Mouse (Mus musculus): ENCODE results near the gene Smyd3. TPM values are rescaled to one million over a fixed set of nuclear protein-coding genes. Genes with fewer than 3 reads are reported as not detected.

The Smyd3 gene
- polyA plus RNA-seq, 1 experiment = 2.4 TPM

- Histone ChIP-seq H3K4me1 (ENCODE audit: control insufficient read depth, insufficient read depth, low read length) (peaks cover 4% of the 10 kb centered on the region), H3K4me3 (ENCODE audit: control insufficient read depth, low read depth, low read length) (peak overlapping the region; percentile 79), H3K36me3 (ENCODE audit: control insufficient read depth, insufficient read depth, low read length) (no peaks in the 10 kb centered on the region), H3K27me3 (ENCODE audit: control insufficient read depth, insufficient read depth, low read length) (no peaks in the 10 kb centered on the region), H3K27ac (ENCODE audit: control insufficient read depth, insufficient read depth, low read depth, low read length) (0 out of 2 replicates have a peak overlapping the region, but pooled peaks have one; percentile 33)
- TF ChIP-seq CTCF (IDR thresholded peaks at IDR 0.05; ENCODE audit: control insufficient read depth, insufficient read depth, insufficient replicate concordance, low read depth, low read length) = no peak
These were observed 714 bp downstream of the Smyd3 start for GRCm38 (mm10) chr1:179516941-179517712.

GRCm38 (mm10) chr1:179511895-179512294, 5.9 kb downstream of the Smyd3 start:
- no peak for TF ChIP-seq POLR2A (IDR thresholded peaks at IDR 0.05; ENCODE audit: control insufficient read depth, low read depth, low read length)
- no peak for TF ChIP-seq CTCF (IDR thresholded peaks at IDR 0.05; ENCODE audit: control insufficient read depth, insufficient read depth, insufficient replicate concordance, low read depth, low read length)

GRCm38 (mm10) chr1:179510546-179511340, 7.1 kb downstream of the Smyd3 start:
- TF ChIP-seq CTCF (IDR thresholded peaks at IDR 0.05; ENCODE audit: control insufficient read depth, insufficient read depth, insufficient replicate concordance, low read depth, low read length) (no peak), POLR2A (IDR thresholded peaks at IDR 0.05; ENCODE audit: control insufficient read depth, low read depth, low read length) (no peak)
- H3K27ac ChIP-seq (ENCODE audit: control insufficient read depth, insufficient read depth, low read depth, low read length) = no peak overlapping the region

More at GRCm38 (mm10) chr1:179511895-179512294, 5.9 kb downstream of the Smyd3 start:
- Histone ChIP-seq H3K4me1 (ENCODE audit: control insufficient read depth, insufficient read depth, low read length) (peaks cover 1% of the 10 kb centered on the region; the same call in 1 of the 2 replicates), H3K27ac (ENCODE audit: control insufficient read depth, insufficient read depth, low read depth, low read length) (no peak overlapping the region), H3K27me3 (ENCODE audit: control insufficient read depth, insufficient read depth, low read length) (no peaks in the 10 kb centered on the region), H3K4me3 (ENCODE audit: control insufficient read depth, low read depth, low read length) (no peak overlapping the region), H3K36me3 (ENCODE audit: control insufficient read depth, insufficient read depth, low read length) (no peaks in the 10 kb centered on the region)

GRCm38 (mm10) chr1:179506530-179507315, 11.1 kb downstream of the Smyd3 start:
- no peak for TF ChIP-seq CTCF (IDR thresholded peaks at IDR 0.05; ENCODE audit: control insufficient read depth, insufficient read depth, insufficient replicate concordance, low read depth, low read length)
- TF ChIP-seq POLR2A (IDR thresholded peaks at IDR 0.05; ENCODE audit: control insufficient read depth, low read depth, low read length) = no peak
- Histone ChIP-seq H3K4me3 (ENCODE audit: control insufficient read depth, low read depth, low read length) (no peak overlapping the region), H3K27ac (ENCODE audit: control insufficient read depth, insufficient read depth, low read depth, low read length) (no peak overlapping the region), H3K36me3 (ENCODE audit: control insufficient read depth, insufficient read depth, low read length) (no peaks in the 10 kb centered on the region), H3K27me3 (ENCODE audit: control insufficient read depth, insufficient read depth, low read length) (no peaks in the 10 kb centered on the region), H3K4me1 (ENCODE audit: control insufficient read depth, insufficient read depth, low read length) (no peaks in the 10 kb centered on the region; the same call in 1 of the 2 replicates)

More at GRCm38 (mm10) chr1:179510546-179511340, 7.1 kb downstream of the Smyd3 start:
- H3K36me3 ChIP-seq (ENCODE audit: control insufficient read depth, insufficient read depth, low read length) = no peaks in the 10 kb centered on the region
- H3K27me3 ChIP-seq (ENCODE audit: control insufficient read depth, insufficient read depth, low read length) = no peaks in the 10 kb centered on the region
- no peaks in the 10 kb centered on the region for H3K4me1 ChIP-seq (ENCODE audit: control insufficient read depth, insufficient read depth, low read length)
- H3K4me3 ChIP-seq (ENCODE audit: control insufficient read depth, low read depth, low read length) = no peak overlapping the region

- H3K4me1 ChIP-seq (ENCODE audit: control insufficient read depth, insufficient read depth, low read length) = no peaks in the 10 kb centered on the region; the same call in 1 of the 2 replicates
- H3K36me3 ChIP-seq (ENCODE audit: control insufficient read depth, insufficient read depth, low read length) = no peaks in the 10 kb centered on the region
- H3K4me3 ChIP-seq (ENCODE audit: control insufficient read depth, low read depth, low read length) = no peak overlapping the region
- H3K27ac ChIP-seq (ENCODE audit: control insufficient read depth, insufficient read depth, low read depth, low read length) = no peak overlapping the region
- H3K27me3 ChIP-seq (ENCODE audit: control insufficient read depth, insufficient read depth, low read length) = no peaks in the 10 kb centered on the region
- TF ChIP-seq POLR2A (IDR thresholded peaks at IDR 0.05; ENCODE audit: control insufficient read depth, low read depth, low read length) = no peak
- TF ChIP-seq CTCF (IDR thresholded peaks at IDR 0.05; ENCODE audit: control insufficient read depth, insufficient read depth, insufficient replicate concordance, low read depth, low read length) = 0 out of 2 replicates have a peak, but pooled peaks have one; percentile 5
These were observed 15.3 kb downstream of the Smyd3 start for GRCm38 (mm10) chr1:179502565-179502964.

- Histone ChIP-seq H3K27me3 (ENCODE audit: control insufficient read depth, insufficient read depth, low read length) (no peaks in the 10 kb centered on the region), H3K27ac (ENCODE audit: control insufficient read depth, insufficient read depth, low read depth, low read length) (no peak overlapping the region; the same call in 1 of the 2 replicates), H3K36me3 (ENCODE audit: control insufficient read depth, insufficient read depth, low read length) (no peaks in the 10 kb centered on the region), H3K4me3 (ENCODE audit: control insufficient read depth, low read depth, low read length) (no peak overlapping the region), H3K4me1 (ENCODE audit: control insufficient read depth, insufficient read depth, low read length) (no peaks in the 10 kb centered on the region; the same call in 1 of the 2 replicates)
- TF ChIP-seq POLR2A (IDR thresholded peaks at IDR 0.05; ENCODE audit: control insufficient read depth, low read depth, low read length) (no peak), CTCF (IDR thresholded peaks at IDR 0.05; ENCODE audit: control insufficient read depth, insufficient read depth, insufficient replicate concordance, low read depth, low read length) (no peak)
These were observed 18.6 kb downstream of the Smyd3 start for GRCm38 (mm10) chr1:179499257-179499656.

Measured in testis, adult 2 months (tissue).